Mouse (Mus musculus): ENCODE measurements around the gene Zfp637.
"Not testable (repeated sequence)": the region's sequence is repeated elsewhere in the genome, so short reads cannot be mapped to it uniquely, and the experiment has no call there.

Gene Zfp637

DNA sequence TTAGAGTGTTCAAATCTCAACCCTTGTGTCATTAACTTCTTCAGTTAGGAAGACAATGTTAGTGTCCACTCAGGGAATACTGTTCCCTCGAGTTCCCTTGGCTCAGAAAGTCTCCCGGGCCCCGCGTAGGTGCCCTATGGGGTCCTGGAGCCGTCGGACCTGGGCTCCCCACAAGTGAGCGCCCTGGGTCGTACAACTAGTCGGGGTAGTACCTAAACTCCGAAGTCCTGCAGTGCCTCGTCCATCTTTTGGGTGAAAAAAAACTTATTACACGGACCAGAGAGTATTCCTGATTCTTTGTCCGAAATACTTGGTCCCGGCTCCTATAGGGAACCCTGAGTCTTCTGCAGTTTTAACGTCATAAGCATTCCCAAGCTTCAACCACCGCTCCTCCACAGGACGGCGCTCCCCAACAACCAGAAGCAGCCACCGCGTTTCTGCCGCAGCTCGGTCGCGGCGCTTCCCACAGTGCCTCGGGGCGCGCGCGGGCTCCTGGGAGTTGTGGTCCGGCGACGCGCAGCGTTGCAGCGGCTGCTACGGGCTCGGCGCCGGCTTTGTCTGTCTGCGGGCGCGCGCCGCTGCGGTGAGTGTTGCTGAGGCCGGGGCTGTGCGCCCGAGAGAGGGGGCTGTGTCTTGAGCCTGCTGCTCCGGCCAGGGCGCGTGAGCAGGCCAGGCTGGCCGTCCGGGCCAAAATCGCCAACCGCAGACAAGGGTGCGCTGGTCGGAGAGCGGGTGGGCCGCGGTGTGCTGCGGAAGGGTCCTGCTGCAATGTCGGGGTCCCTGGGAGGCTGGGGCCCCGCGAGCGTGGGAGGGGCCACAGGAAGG lies at the start of gene Zfp637:
TSS of gene Zfp637 (plus strand) at position 495 of the 825 bp plus-strand sequence.
- DNase-seq (ENCODE audit: low read depth), result peak; percentile 87

DNA sequence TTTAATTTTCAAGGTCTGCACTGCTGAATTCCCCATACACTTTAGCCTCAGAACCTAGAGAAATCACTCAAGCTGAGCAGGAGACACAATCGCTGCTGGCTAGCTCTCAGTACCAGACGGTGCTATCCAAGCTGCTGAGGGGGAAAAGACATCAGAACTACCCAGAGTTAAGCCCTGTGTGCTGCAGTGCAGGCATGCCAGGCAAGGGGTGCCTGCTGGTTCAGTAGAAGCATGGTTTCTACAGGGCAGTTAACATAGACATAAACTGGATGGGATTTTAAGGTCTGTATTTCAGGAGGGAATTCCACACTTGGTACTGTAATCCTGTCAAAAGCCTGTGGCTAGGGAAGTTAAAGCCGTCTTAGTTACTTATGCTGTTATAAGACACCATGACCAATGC lies 45.7 kb upstream of the Zfp637 start:
- DNase-seq (ENCODE audit: low read depth), result no peak

DNA sequence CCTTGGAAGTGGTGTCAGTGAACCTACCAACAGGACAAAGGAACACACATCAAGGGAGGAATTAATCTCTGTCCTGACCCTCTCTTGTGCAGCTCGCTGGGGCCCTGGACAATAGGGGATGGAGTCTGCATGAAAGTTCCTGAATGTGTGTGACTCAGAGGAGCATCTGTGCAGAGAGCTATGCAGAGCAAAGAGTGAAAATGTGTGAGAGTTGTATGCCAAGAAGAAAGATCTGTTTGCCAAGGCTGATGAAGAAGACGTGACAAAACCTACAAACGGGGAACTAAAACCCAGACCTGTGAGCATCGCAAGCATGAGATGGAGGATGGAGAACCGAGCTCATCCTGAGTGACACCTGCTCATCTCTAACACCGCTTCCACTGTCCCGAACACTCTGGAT lies 40.2 kb upstream of the Zfp637 start:
- DNase-seq (ENCODE audit: low read depth), result no peak

DNA sequence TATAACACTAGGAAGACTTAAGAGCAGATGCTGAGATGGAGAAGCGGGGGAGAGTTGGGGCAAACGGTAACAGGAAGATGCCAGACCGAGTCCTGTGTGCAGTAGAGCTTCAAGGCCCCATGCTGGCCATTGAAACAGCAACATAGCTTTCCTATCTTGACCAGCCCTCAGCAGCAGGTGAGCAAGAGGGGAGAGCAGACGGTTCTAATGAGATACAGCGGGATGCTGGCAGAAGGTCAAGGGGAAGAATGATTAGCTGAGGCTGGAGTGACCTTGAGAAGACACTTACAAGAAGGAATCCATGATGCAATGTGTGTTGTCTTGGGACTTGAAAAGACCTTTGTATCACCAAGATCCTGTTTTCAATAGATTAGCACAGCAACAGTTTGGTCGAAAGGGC lies 39.2 kb upstream of the Zfp637 start:
- DNase-seq (ENCODE audit: low read depth), result no peak

DNA sequence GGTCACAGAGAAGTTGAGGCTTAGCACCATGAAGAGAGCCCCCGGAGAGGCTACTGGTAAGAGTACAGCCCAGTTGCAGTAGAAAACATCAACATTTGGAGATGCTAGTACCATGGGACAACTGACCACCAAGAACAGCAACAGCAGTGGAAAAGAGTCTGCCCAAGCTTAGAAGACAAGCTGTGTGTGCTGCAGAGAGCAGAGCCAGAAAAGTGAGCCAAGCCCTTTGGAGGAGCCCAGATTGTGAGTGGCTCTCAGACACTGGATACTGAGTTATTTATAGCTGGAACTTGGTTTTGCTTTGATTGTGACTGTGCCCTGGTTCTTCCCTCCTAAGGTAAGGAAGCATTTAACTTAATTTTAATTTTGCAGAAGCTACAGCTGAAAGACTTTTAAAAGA lies 33.2 kb upstream of the Zfp637 start:
- no peak for DNase-seq (ENCODE audit: low read depth)

DNA sequence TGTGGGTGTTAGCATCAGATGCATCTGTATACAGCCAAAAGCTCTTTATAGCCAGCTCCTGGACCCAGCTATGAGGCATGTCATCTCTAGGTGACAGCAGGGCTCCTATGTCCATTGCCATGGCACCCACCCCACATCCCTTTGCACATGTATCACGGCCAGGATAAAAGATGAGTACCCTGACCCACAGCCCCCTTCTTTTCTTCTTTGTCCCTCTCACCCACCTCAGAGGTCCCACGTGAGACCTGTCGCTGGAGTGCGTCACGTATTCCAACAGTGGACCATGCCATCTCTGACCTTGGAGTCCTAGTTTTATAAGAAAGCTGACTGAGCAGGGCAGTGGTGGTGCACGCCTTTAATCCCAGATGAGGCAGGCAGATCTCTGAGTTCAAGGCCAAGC lies 31.2 kb upstream of the Zfp637 start:
- DNase-seq (ENCODE audit: low read depth), result no peak

DNA sequence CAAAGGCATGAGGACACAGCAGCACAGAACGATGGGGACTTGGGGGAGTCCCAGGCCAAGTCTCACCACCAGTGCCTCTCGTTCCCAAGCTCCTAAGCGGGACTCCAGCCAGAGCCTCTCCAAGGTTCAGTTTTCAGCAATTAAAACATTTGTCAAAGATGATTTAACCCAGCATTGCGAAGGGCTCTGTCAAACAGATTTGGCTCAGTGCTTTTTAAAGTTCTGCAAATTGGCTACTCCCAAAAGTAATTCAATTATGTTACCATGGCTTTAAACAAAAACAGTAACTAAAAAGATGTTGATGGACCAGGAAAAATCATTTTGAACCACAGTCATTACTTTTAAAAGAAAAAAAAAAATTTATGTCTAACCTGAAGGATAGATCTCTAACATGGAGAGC lies 30.3 kb upstream of the Zfp637 start:
- no peak for DNase-seq (ENCODE audit: low read depth)

DNA sequence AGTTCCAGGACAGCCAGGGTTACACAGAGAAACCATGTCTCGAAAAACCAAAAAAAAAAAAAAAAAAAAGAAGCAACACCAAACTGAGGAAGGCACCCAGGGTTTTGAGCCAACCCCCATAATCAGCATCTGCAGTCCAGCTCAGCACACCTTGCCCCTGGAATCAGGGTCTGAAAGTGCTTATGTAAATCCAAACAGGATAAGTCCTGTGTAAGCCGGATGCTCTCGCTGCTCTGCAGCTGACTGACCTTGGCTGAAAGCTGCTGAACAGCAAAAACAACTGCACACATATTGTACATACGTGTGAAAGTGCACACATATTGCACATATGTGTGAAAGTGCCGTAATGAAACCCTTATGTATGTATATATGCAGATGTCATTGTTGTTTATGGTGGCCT lies 29.7 kb upstream of the Zfp637 start:
- DNase-seq (ENCODE audit: low read depth), result no peak

DNA sequence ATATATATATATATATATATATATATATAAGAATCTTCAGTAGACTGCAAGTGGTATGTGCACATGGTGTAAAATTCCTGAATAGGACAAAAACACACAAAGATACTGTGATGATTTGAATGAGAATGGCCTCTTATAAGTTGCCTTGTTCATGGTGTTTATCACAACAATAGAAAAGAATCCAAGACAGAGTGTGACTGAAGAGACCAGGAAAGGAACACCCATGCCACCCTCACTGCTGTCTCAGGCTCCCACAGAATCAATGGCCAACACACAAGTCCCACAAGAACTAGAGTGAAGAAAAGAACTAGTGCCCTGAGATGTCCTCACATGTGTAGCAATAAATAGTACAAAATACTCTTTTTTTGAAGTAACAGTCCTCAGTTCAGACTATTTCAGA lies 26.3 kb upstream of the Zfp637 start:
- DNase-seq (ENCODE audit: low read depth), result no peak

DNA sequence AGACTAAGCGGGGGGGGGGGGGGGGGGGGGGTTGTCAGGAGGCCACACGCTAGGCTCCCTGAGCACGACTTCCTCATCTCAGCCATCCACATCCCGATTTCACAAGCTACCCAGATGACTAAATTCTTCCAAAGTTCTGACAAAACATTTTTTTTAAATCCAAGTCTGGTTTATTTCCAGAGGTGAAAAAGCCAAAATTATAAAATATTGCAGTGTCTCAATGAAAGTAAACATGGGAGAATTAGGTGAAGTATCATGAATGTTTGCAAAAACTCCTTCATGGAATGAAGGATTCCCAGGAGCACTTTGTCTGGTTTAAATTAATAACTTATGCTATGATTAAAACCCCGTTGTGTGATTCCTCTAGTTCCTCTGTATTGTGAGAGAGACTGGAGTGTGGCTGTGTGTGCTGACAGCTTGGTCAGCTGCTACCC lies 23.9 kb upstream of the Zfp637 start:
- no peak for DNase-seq (ENCODE audit: low read depth)

DNA sequence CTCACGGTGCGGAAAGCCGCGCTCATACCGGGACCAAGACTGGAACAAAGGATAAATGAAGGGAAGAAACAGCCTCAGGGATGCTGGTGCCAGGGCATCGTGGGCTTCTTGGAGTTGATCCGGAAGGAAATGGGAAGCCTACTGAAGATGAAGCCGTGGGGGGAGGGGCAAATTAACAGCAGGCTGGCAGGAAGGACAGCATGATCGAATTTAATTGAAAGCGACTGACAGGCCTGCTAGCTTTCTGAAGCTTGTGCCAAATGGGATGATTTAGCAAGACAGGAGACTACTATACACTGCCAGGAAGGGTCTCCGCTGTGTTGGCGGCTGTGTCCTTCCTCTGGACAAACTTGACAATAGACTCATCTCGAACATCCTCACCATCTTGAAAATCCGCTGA lies 20.7 kb upstream of the Zfp637 start:
- DNase-seq (ENCODE audit: low read depth), result no peak

DNA sequence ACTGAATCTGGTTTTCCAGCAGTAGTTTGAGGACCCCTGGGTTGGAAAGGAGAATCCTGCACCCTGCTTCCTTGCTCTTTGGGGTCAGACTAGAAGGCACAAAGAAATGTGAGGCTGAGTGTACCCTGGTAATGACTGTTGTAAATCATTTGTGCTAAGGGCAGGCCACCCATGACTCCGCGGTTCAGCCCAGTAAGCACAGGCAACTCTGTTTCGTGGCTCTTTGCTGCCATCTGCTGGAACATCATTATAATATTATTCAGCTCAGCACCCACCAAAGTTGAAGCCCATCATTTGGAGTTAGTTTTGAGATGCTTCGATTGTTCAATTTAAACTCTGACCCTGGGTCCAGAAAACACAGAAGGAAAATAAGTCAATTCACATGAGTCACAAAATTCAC lies 15.6 kb upstream of the Zfp637 start:
- peak; percentile 75 for DNase-seq (ENCODE audit: low read depth)

DNA sequence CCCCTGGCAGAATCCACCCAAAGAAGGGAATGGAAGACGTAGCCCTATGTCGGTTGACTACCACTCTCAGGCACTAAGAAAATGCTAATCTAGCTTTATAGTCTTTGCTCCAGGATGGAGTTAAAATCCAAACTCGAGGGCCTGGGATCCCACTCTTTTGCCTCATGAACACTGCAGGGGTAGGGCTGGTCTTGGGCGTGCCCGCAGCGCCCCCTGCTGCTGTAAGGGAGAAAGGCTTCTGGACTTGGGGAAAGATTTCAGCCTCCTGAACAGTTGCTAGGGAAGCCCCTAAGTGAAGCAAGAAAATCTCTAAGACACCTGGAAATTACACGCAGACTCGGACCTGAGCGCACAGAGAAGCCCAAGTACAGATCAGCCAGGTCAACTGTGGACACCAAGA lies 12.7 kb upstream of the Zfp637 start:
- peak; percentile 57 for DNase-seq (ENCODE audit: low read depth)

DNA sequence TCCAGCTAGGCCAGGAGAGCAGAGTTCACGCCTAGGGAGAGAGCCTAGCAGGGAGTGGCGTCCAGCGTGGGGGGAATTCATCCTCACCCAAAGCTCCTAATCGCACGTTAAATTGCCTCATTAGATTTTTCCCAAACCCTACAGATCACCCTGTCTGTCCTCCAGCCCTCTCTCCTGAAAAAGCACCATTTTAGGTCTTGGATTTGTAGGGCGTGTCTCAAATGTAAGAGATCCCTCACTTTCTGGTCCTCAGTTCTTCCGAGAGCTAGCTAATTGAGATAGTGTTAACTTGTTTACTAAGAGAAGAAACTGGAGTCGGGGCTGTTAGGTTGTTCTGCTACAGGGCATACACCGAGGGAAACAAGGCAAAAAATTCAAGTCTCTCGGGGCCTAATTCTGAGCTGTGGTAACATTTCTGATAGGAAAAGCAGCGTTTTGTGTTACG lies 553 bp downstream of the Zfp637 start:
- no peak for DNase-seq (ENCODE audit: low read depth)

DNA sequence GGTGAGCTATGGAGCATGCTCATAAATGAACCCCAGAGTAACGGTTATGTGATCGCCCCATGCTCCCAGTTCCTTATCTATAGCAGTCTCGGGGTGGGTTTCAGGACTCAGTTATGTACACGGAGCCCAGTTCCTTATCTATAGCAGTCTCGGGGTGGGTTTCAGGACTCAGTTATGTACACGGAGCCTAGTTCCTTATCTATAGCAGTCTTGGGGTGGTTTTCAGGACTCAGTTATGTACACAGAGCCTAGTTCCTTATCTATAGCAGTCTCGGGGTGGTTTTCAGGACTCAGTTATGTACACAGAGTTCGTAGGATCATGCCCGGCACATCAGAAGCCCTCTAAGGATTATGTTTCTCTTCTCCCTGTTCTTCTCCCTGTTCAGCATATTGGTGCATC lies 3.6 kb downstream of the Zfp637 start:
- DNase-seq (ENCODE audit: low read depth), result no peak

DNA sequence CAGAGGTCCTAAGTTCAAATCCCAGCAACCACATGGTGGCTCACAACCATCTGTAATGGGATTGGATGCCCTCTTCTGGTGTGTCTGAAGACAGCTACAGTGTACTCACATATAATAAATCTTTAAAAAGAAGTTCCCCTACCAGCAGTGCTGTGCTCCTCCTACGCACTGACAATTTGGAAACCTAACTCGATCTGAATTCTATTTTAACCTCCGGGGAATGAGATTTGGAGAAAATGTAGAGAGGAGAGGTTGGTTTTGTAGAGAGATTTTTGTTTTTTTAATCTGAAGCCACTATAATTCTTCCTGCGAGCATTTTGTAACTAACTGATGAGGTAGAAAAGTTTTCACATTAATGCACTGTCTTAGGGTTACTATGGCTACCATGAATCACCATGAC lies 5.7 kb downstream of the Zfp637 start:
- DNase-seq (ENCODE audit: low read depth), result not testable (repeated sequence)

DNA sequence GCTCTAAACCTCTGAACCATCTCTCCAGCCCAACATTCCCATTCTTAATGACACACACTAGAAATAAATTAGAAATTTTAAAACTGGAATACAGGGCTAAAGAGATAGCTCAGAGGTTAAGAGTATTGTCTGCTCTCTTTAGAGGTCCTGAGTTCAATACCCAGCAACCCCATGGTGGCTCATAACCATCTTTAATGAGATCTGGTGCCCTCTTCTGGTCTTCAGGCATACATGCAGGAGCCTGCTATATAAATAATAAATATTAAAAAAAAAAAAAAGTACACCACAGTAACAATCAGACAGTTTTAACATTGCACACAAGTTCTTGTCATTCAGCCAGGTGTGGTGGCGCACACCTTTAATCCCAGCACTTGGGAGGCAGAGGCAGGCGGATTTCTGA lies 6.8 kb downstream of the Zfp637 start:
- DNase-seq (ENCODE audit: low read depth), result peak; percentile 33

DNA sequence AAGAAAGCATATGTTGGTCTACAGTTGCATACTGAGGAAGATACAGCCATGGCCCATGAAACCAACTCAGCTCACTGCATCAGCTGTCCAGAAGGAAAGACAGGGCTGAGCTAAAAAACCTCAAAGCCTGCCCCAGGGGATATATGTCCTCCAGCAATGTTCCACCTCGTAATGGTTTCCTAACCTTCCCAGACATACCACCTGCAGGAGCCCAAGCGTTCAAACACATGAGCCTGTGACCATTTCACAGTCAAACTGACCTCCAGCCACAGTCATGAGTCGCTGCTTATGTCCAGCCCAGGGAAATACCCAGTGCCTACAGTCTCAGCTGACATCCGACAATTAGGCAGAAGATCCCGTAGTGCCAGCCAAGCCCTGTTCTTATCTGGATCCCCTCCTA lies 7.6 kb downstream of the Zfp637 start:
- DNase-seq (ENCODE audit: low read depth), result no peak

DNA sequence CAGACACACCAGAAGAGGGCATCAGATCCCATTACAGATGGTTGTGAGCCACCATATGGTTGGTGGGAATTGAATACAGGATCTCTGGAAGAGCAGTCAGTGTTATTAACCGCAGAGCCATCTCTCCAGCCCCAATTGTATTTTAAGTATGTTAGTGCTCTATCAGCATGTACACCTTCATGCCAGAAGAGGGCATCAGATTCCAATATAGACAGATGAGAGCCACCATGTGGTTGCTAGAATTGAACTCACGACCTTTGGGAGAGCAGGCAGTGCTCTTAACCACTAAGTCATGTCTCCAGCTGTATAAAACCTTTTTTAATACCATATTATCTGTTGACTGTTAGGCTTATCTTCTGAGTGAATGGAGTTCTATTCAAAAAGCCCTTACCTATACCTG lies 10.8 kb downstream of the Zfp637 start:
- DNase-seq (ENCODE audit: low read depth), result peak; percentile 71

DNA sequence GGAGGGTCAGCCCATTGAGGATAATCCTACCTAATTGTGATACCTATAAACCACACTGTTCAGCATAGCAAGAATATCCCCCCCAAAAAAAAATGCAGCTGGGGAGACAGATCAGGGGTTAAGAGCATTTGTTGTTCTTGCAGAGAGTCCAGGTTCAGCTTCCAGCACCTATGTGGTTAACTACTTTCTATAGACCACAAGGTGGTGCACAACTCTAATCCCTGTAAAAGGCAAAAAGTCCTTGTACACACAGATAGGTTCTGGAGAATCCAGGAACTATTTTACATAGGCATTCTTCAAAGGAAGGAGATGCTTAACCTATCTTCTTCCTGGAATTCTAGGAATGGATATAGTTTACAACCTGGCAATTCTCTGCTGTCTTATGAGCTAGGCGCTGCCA lies 17.0 kb downstream of the Zfp637 start:
- peak; percentile 34 for DNase-seq (ENCODE audit: low read depth)

DNA sequence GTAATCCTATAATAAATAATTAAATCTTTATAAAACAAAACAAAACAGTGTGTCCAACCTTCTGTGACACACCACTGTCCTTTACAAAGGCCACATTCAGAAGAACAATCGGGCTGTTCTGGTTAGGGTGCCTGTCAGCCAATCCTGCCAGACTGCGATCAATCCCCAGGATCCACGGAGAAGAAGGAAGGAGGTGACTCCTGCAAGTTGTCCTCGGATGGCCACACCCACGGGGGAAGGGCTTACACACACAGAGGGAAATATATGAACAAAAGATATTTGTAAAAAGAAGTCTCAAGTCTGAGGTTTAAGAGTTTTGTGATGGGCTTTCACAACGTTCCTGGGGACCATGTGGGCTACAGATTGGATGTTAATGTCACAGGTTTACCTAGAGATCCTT lies 20.9 kb downstream of the Zfp637 start, which contains the start of gene Zfp239:
TSS of gene Zfp239 (plus strand) at position 253 of the 400 bp plus-strand sequence.
- DNase-seq (ENCODE audit: low read depth), result no peak

DNA sequence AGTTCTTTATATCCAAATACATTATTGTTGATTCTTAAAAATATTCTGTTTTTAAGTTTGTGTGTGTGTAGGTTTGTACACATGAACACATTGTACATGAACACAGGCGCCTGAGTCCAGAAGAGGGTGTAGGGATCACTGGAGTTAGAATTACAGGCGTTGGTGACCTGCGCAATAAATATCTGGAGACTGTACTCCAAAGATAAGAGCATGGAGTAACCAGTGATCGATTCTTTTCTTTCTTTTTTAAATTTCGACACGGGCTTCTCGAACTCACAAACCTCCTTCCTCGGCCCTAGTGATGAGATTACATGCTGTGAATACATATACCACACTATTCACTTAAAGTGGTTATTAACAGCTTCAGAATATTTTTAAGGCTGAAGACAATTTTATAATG lies 21.5 kb downstream of the Zfp637 start:
- DNase-seq (ENCODE audit: low read depth), result no peak

DNA sequence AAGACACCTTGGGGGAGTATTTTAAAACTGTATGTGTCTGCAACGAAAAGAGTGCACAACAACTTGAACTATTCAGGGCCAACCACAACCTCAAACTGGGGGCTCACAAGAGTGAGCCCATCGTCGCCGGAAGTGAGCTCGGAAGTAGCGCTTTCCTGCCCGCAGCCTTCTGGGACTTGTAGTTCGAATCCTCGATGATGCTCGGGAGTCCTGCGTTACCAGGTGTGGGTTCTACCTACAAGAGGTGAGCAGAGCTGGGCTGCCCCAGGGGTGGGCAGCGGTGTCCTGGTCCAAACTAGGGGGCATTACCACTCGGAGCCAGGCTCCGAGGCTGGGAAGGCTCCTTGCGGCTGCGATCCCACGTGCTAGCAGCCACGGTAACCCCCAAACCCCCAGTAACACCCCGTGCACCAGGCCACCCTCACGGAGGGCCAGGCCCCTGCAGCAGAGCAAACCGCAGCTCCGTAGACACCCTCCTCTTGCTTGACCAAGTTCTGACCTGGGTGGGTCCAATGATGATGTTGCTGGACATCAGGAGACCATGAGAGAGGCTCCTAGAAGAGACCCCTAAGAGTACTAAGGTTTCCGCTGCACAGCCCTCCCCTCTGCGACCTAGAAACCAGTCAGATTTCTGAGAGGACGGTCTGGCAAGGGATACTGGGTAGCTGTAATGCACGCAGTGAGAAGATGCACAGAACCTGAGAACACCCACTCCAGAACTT lies 22.1 kb downstream of the Zfp637 start:
- DNase-seq (ENCODE audit: low read depth), result peak; percentile 77
